Mouse (Mus musculus): ENCODE results near the gene Sfta2. TPM values are rescaled to one million over a fixed set of nuclear protein-coding genes. Genes with fewer than 3 reads are reported as not detected.

Sfta2 gene
- polyA plus RNA-seq, 1 experiment from 2014 or later = not detected

GRCm38 (mm10) chr17:35569091-35569944 is 32.0 kb upstream of the Sfta2 start:
- in situ Hi-C loops (cut with MboI; ENCODE audit: low pct_unique_long_range_greater_than_20kb) = no loop called here
- ATAC-seq (no peak), DNase-seq (ENCODE audit: low read depth, low spot score) (no peak)
- CTCF ChIA-PET = interaction anchor here (1.2 to 2.8 kb wide), 4 partner anchors 9 to 12 kb away, joined by 3 to 14 read pairs (median 6); no protein-coding TSS in a partner anchor
- POLR2A ChIA-PET = interaction anchor here (0.6 to 1.2 kb wide), 2 partner anchors 8 to 960 kb away, joined by 3 to 5 read pairs; no protein-coding TSS in a partner anchor
- H3K27me3 ChIP-seq = no peaks in the 10 kb centered on the region
- TF ChIP-seq CTCF (IDR thresholded peaks at IDR 0.05) = no peak

- in situ Hi-C loops (cut with MboI; ENCODE audit: low pct_unique_long_range_greater_than_20kb) = no loop called here
- DNase-seq (ENCODE audit: low read depth, low spot score) (no peak), ATAC-seq (no peak)
- POLR2A ChIA-PET = no interaction called here
- no peaks in the 10 kb centered on the region for H3K27me3 ChIP-seq
- CTCF ChIA-PET = interaction anchor here (2.8 kb wide), 1 partner anchor 11 kb away, joined by 14 read pairs; no protein-coding TSS in a partner anchor
- no peak for TF ChIP-seq CTCF (IDR thresholded peaks at IDR 0.05)
These were observed 30.5 kb upstream of the Sfta2 start for GRCm38 (mm10) chr17:35570836-35571235.

- no peak for ATAC-seq
- no peaks in the 10 kb centered on the region for H3K27me3 ChIP-seq
- in situ Hi-C loops (cut with MboI; ENCODE audit: low pct_unique_long_range_greater_than_20kb) = no loop called here
- no peak for DNase-seq (ENCODE audit: low read depth, low spot score)
- ChIA-PET POLR2A (no interaction called here), CTCF (interaction anchor here (0.6 to 2.8 kb wide), 2 partner anchors 12 to 28 kb away, joined by 3 to 14 read pairs; no protein-coding TSS in a partner anchor)
- no peak for TF ChIP-seq CTCF (IDR thresholded peaks at IDR 0.05)
These were observed 29.9 kb upstream of the Sfta2 start for GRCm38 (mm10) chr17:35571477-35571876.

- no peak for DNase-seq (ENCODE audit: low read depth, low spot score)
- ATAC-seq = no peak
- in situ Hi-C loops (cut with MboI; ENCODE audit: low pct_unique_long_range_greater_than_20kb) = loop anchor here (5.0 kb wide), 1 partner anchor 36 kb away; no protein-coding TSS in a partner anchor
- TF ChIP-seq CTCF (IDR thresholded peaks at IDR 0.05) = peak; percentile 86
- ChIA-PET CTCF (interaction anchor here (0.6 to 4.1 kb wide), 22 partner anchors 9 to 160 kb away, joined by 3 to 69 read pairs (median 3); partner anchors contain the start of genes Cdsn and Vars2), POLR2A (interaction anchor here (1.0 to 1.1 kb wide), 2 partner anchors 22 to 29 kb away, joined by 3 read pairs; no protein-coding TSS in a partner anchor)
- H3K27me3 ChIP-seq = no peaks in the 10 kb centered on the region
These were observed 23.1 kb upstream of the Sfta2 start for GRCm38 (mm10) chr17:35578211-35578610.

- POLR2A ChIA-PET = no interaction called here
- TF ChIP-seq CTCF (IDR thresholded peaks at IDR 0.05) = peak; percentile 68
- ATAC-seq = no peak
- DNase-seq (ENCODE audit: low read depth, low spot score) = no peak
- in situ Hi-C loops (cut with MboI; ENCODE audit: low pct_unique_long_range_greater_than_20kb) = loop anchor here (5.0 to 10.0 kb wide), 5 partner anchors 49 to 292 kb away; partner anchors contain the start of genes Dhx16, Flot1, Ier3 and Vars2
- no peaks in the 10 kb centered on the region for H3K27me3 ChIP-seq
- CTCF ChIA-PET = interaction anchor here (0.6 to 2.9 kb wide), 3 partner anchors 8 to 82 kb away, joined by 3 to 17 read pairs (median 4); no protein-coding TSS in a partner anchor
These were observed 18.4 kb upstream of the Sfta2 start for GRCm38 (mm10) chr17:35582900-35583299.

- peak; percentile 65 for TF ChIP-seq CTCF (IDR thresholded peaks at IDR 0.05)
- in situ Hi-C loops (cut with MboI; ENCODE audit: low pct_unique_long_range_greater_than_20kb) = loop anchor here (5.0 to 10.0 kb wide), 5 partner anchors 48 to 290 kb away; partner anchors contain the start of genes Dhx16, Flot1, Ier3 and Vars2
- DNase-seq (ENCODE audit: low read depth, low spot score) = no peak
- ChIA-PET POLR2A (no interaction called here), CTCF (interaction anchor here (0.8 to 3.4 kb wide), 14 partner anchors 35 to 153 kb away, joined by 3 to 25 read pairs (median 5); partner anchors contain the start of gene Vars2)
- peak; percentile 49 for ATAC-seq
- H3K27me3 ChIP-seq = no peaks in the 10 kb centered on the region
These were observed 16.9 kb upstream of the Sfta2 start for GRCm38 (mm10) chr17:35584330-35584937.

GRCm38 (mm10) chr17:35587291-35587690 is 14.1 kb upstream of the Sfta2 start:
- POLR2A ChIA-PET = no interaction called here
- in situ Hi-C loops (cut with MboI; ENCODE audit: low pct_unique_long_range_greater_than_20kb) = loop anchor here (10.0 kb wide), 2 partner anchors 238 to 288 kb away; partner anchors contain the start of genes Dhx16, Flot1 and Ier3

GRCm38 (mm10) chr17:35588387-35588786 is 13.0 kb upstream of the Sfta2 start:
- no peaks in the 10 kb centered on the region for H3K27me3 ChIP-seq
- ATAC-seq = no peak
- CTCF ChIA-PET = interaction anchor here (1.0 to 4.5 kb wide), 8 partner anchors 8 to 149 kb away, joined by 3 to 39 read pairs (median 6); partner anchors contain the start of gene Cdsn
- in situ Hi-C loops (cut with MboI; ENCODE audit: low pct_unique_long_range_greater_than_20kb) = loop anchor here (10.0 kb wide), 2 partner anchors 236 to 286 kb away; partner anchors contain the start of genes Dhx16, Flot1 and Ier3
- no peak for DNase-seq (ENCODE audit: low read depth, low spot score)
- TF ChIP-seq CTCF (IDR thresholded peaks at IDR 0.05) = no peak
- POLR2A ChIA-PET = interaction anchor here (0.9 kb wide), 1 partner anchor 109 kb away, joined by 3 read pairs; no protein-coding TSS in a partner anchor

More at GRCm38 (mm10) chr17:35587291-35587690, 14.1 kb upstream of the Sfta2 start:
- no peak for DNase-seq (ENCODE audit: low read depth, low spot score)
- no peak for TF ChIP-seq CTCF (IDR thresholded peaks at IDR 0.05)
- ATAC-seq = no peak
- H3K27me3 ChIP-seq = no peaks in the 10 kb centered on the region
- CTCF ChIA-PET = interaction anchor here (0.6 to 4.5 kb wide), 6 partner anchors 9 to 150 kb away, joined by 3 to 39 read pairs (median 5); partner anchors contain the start of gene Cdsn

- ChIA-PET POLR2A (interaction anchor here (0.9 kb wide), 1 partner anchor 11 kb away, joined by 6 read pairs; the partner anchor contains the start of gene Sfta2), CTCF (interaction anchor here (0.8 to 4.5 kb wide), 10 partner anchors 7 to 118 kb away, joined by 3 to 39 read pairs (median 4); no protein-coding TSS in a partner anchor)
- H3K27me3 ChIP-seq = no peaks in the 10 kb centered on the region
- in situ Hi-C loops (cut with MboI; ENCODE audit: low pct_unique_long_range_greater_than_20kb) = no loop called here
- peak; percentile 95 for DNase-seq (ENCODE audit: low read depth, low spot score)
- ATAC-seq = peak; percentile 75
- peak; percentile 97 for TF ChIP-seq CTCF (IDR thresholded peaks at IDR 0.05)
These were observed 10.7 kb upstream of the Sfta2 start for GRCm38 (mm10) chr17:35590410-35591218.

Data from Patski (cell line).